Mouse (Mus musculus): Measurements from ENCODE around the gene Clhc1. TPM values are rescaled to one million over a fixed set of nuclear protein-coding genes. Genes with fewer than 3 reads are reported as not detected.

Clhc1 gene
- total and polyA plus RNA-seq, 3 experiments: 3.9 to 6.5 (median 6.3) TPM

GRCm38 (mm10) chr11:29560452-29560851 lies 12.7 kb downstream of the Clhc1 start (continued):
- TF ChIP-seq TCF12 (IDR thresholded peaks at IDR 0.05; ENCODE audit: low read depth, low read length) (peak; percentile 74; the same call in 1 of the 2 replicates), POLR2AphosphoS2 (IDR thresholded peaks at IDR 0.05; ENCODE audit: low read depth, low read length) (no peak), ZKSCAN1 (IDR thresholded peaks at IDR 0.05; ENCODE audit: borderline replicate concordance, low read depth, low read length) (no peak), JUN (IDR thresholded peaks at IDR 0.05; ENCODE audit: insufficient read depth, low read depth, low read length) (peak; percentile 90), USF1 (IDR thresholded peaks at IDR 0.05; ENCODE audit: low read depth, low read length) (peak; percentile 87), E2F4 (IDR thresholded peaks at IDR 0.05; ENCODE audit: insufficient replicate concordance, low read depth, low read length) (no peak), ZMIZ1 (IDR thresholded peaks at IDR 0.05; ENCODE audit: low read depth, low read length) (no peak), HCFC1 (IDR thresholded peaks at IDR 0.05; ENCODE audit: low read depth, low read length) (peak; percentile 53), UBTF (IDR thresholded peaks at IDR 0.05; ENCODE audit: low read depth, low read length) (no peak), GABPA (IDR thresholded peaks at IDR 0.05; ENCODE audit: insufficient replicate concordance, low read depth, low read length) (no peak), JUND (conservative IDR thresholded peaks at IDR 0.05; ENCODE audit: low read depth, low read length) (peak; percentile 95), MYC (IDR thresholded peaks at IDR 0.05; ENCODE audit: low read depth, low read length) (peak; percentile 99), MAZ (IDR thresholded peaks at IDR 0.05; ENCODE audit: low read depth, low read length) (0 out of 2 replicates have a peak, but pooled peaks have one; percentile 22), BHLHE40 (IDR thresholded peaks at IDR 0.05; ENCODE audit: low read depth, low read length) (peak; percentile 80), SMC3 (IDR thresholded peaks at IDR 0.05; ENCODE audit: low read depth, low read length) (no peak; the same call in 1 of the 2 replicates), CHD2 (IDR thresholded peaks at IDR 0.05; ENCODE audit: low read length) (0 out of 2 replicates have a peak, but pooled peaks have one; percentile 6), MXI1 (IDR thresholded peaks at IDR 0.05; ENCODE audit: low read depth, low read length) (peak; percentile 96), NRF1 (IDR thresholded peaks at IDR 0.05; ENCODE audit: low read depth, low read length) (no peak)

- H3K79me2 ChIP-seq (replicated peaks; ENCODE audit: control insufficient read depth, extremely low read depth, insufficient read depth, poor library complexity, severe bottlenecking): no peaks in the 10 kb centered on the region
- no peaks in the 10 kb centered on the region for H3K9me3 ChIP-seq (replicated peaks; ENCODE audit: low read length)
- peak overlapping the region in 2 of 3 experiments; percentile 1 to 27 for H3K4me3 ChIP-seq (replicated peaks in 1 of 3; ENCODE audit: low read depth in 2 of 3, low read length in 2 of 3, poor library complexity in 1 of 3)
- peak overlapping the region; percentile 32; the same call in 1 of the 2 replicates for H3K9ac ChIP-seq (ENCODE audit: insufficient read depth, low read depth)
- peak overlapping the region; percentile 56 for H3K4me2 ChIP-seq (ENCODE audit: insufficient read depth, low read depth, poor library complexity, severe bottlenecking)
- in situ Hi-C loops (cut with MboI; ENCODE audit: low pct_ligation_motif_present, low pct_unique_long_range_greater_than_20kb, low sequenced_read_pairs) (no loop called here), dilution Hi-C loops (cut with MboI; ENCODE audit: extremely low pct_ligation_motif_present, extremely low pct_unique_long_range_greater_than_20kb, low sequenced_read_pairs) (no loop called here)
- peaks cover 0 to 8% of the 10 kb centered on the region in 2 experiments for H3K36me3 ChIP-seq (replicated peaks in 1 of 2; ENCODE audit: control insufficient read depth in 1 of 2, insufficient read depth in 1 of 2, low read length in 1 of 2)
- TF ChIP-seq MYC (IDR thresholded peaks at IDR 0.05; ENCODE audit: low read depth, low read length) (0 out of 2 replicates have a peak, but pooled peaks have one; percentile 25), MEF2A (IDR thresholded peaks at IDR 0.05; ENCODE audit: borderline replicate concordance, low read depth, low read length) (peak; percentile 31; the same call in 1 of the 2 replicates), UBTF (IDR thresholded peaks at IDR 0.05; ENCODE audit: low read depth, low read length) (0 out of 2 replicates have a peak, but pooled peaks have one; percentile 32), JUN (IDR thresholded peaks at IDR 0.05; ENCODE audit: insufficient read depth, low read depth, low read length) (no peak), BHLHE40 (IDR thresholded peaks at IDR 0.05; ENCODE audit: low read depth, low read length) (0 out of 2 replicates have a peak, but pooled peaks have one; percentile 19), IRF4 (IDR thresholded peaks at IDR 0.05; ENCODE audit: low read depth, low read length) (peak; percentile 75; the same call in 1 of the 2 replicates), NRF1 (IDR thresholded peaks at IDR 0.05; ENCODE audit: low read depth, low read length) (no peak), EP300 (IDR thresholded peaks at IDR 0.05; ENCODE audit: low read length) (peak; percentile 82)
- DNase-seq (ENCODE audit: extremely low read depth): no peak
- peak overlapping the region; percentile 23; the same call in 1 of the 2 replicates for H3K27ac ChIP-seq (ENCODE audit: insufficient read depth, low read depth)
- no peaks in the 10 kb centered on the region for H3K27me3 ChIP-seq (replicated peaks)
- peaks cover 8 to 31% of the 10 kb centered on the region in 2 experiments for H3K4me1 ChIP-seq (ENCODE audit: control insufficient read depth in 1 of 2, insufficient read depth in 2 of 2)
Observed at GRCm38 (mm10) chr11:29560990-29561389, 13.2 kb downstream of the Clhc1 start.
